Mouse (Mus musculus) brain, embryonic 14.5 days (tissue): ENCODE measurements around the gene Slit2. TPM values are rescaled to one million over a fixed set of nuclear protein-coding genes. Genes with fewer than 3 reads are reported as not detected.

Source experiments
- DNase-seq: peaks from one replicate; pipeline ENCODE4 v3.0.0-alpha.2; 2011; ENCODE audit warnings: low read depth
- CTCF ChIP-seq: fragments of 200-500 bp; IDR thresholded peaks from 2 replicates; pipeline ENCODE4 v1.5.1; 2012; ENCODE audit warnings: inconsistent platforms, mild to moderate bottlenecking, moderate library complexity, borderline replicate concordance; ENCODE audit not compliant: insufficient read depth, insufficient read length; ENCODE audit errors: extremely low read depth
- POLR2A ChIP-seq: fragments of 200-500 bp; IDR thresholded peaks from 2 replicates; pipeline ENCODE4 v1.6.1; 2012; ENCODE audit warnings: mild to moderate bottlenecking, inconsistent platforms, borderline replicate concordance; ENCODE audit not compliant: poor library complexity, insufficient read depth, insufficient read length, severe bottlenecking; ENCODE audit errors: extremely low read depth
- polyA plus RNA-seq: library from polyadenylated mRNA; depleted of rRNA; stranded (reverse); fragments of >200 nt; gene quantifications from 2 replicates; pipeline ENCODE4 v1.2.3, GENCODE M21; 2012

Gene Slit2
- polyA plus RNA-seq, 1 experiment: 31.8 TPM

- TF ChIP-seq POLR2A (no peak), CTCF (no peak)
- peak; percentile 88 for DNase-seq
Observed at GRCm38 (mm10) chr5:48058612-48059011, 75.7 kb downstream of the Slit2 start.

DNA sequence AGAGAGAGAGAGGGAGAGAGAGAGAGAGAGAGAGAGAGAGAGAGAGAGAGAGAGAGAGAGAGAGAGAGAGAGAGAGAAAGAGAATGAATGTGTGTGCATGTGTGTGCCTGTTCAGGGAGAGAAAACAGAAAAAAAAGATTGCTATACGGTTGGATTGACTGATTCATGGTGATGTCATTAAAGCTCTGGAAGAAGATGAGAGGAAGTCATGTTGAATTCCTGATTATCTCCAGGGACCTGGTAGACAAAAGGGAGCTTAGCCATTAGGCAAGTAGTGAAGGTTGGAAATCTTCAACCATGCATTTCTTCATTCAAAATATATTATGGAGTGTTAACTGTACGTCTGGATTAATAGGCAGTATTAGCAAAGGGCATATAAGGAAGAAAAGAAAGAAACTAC is 77.8 kb downstream of the Slit2 start:
- TF ChIP-seq CTCF (no peak), POLR2A (no peak)
- DNase-seq: peak; percentile 81

DNA sequence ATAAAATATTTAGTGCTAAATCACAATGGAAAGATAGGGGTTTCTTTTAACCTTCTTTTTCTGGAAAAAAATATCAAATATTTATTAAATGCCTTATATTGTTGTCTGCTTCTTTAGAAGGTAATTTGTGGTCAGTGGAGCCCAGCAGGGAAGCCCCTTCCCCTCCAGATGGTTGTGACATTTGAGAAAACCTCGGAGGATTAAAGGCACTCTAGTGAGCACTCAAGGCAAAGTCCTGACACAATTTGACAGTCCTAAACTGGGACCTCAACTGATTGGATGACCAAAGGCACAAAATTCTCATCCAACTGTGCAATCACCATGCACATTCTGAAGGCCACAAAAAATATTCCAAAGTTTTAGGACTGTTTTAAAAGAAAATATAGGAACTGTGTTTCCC is 95.8 kb downstream of the Slit2 start:
- no peak for DNase-seq
- TF ChIP-seq CTCF: no peak
- TF ChIP-seq POLR2A: no peak

DNA sequence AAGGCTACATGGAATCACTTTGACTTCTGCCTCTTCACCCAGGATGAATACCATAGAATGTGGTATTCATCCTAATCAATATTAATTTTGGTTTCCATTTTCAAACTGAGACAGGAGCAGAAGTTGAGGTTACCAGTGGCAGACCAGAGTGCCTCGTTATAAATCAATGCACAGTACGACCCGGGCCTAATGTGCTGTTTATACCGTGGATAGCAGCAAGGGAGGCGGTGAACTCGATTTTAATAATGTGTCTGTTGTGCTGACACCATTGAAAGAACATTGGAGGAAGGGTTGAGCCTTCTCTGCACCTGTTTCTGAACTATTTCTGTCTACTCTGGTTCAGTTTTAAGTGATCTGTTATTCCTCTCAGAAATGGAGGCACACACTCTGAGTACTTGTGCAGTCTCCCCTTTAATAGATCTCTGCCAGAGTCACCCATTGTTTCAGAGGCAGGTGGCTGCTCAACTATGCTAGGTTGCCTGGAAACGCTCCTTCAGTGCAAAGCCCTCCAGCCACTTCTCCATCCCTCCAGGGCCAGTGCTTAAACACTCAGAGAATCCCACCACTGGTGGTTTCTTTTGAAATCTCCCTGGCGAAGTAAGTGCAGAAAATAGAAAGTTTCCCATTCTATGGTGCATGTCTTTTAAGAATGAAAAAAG is 98.4 kb downstream of the Slit2 start:
- DNase-seq: peak; percentile 85
- TF ChIP-seq CTCF (no peak), POLR2A (no peak)

- peak; percentile 59 for DNase-seq
- TF ChIP-seq CTCF (peak; percentile 20; the same call in 1 of the 2 replicates), POLR2A (no peak)
Observed at GRCm38 (mm10) chr5:48113400-48113799, 130.5 kb downstream of the Slit2 start.

DNA sequence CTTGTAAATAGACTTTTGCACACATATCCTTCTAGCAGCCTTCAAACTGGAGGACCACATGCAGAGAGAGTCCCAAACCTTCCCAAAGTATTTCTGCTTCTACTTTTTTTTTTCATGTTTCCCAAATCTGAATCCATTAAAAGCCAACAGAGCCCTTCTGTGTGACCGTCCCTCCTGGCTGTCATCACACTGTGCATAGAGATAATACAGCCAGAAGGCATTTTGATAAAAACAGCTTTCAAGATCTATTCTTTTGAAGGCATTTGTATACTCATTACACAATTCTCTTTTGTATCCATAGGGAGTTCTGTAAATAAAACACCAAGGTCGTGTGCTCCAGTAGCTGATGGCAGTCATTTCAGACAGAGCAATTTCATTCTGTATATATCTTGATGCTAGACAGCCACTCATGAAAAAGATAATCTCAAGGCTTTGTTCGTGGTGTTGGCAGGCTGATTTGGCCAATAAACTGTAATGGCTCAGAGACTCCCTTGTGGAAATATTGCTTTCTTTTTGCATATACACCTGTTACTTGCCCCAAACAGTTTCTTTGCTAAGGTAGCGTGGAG is 132.1 kb downstream of the Slit2 start:
- peak; percentile 45 for DNase-seq
- no peak for TF ChIP-seq POLR2A

GRCm38 (mm10) chr5:48122651-48123050 is 139.7 kb downstream of the Slit2 start:
- peak; percentile 89 for DNase-seq
- TF ChIP-seq POLR2A: no peak
- no peak for TF ChIP-seq CTCF

DNA sequence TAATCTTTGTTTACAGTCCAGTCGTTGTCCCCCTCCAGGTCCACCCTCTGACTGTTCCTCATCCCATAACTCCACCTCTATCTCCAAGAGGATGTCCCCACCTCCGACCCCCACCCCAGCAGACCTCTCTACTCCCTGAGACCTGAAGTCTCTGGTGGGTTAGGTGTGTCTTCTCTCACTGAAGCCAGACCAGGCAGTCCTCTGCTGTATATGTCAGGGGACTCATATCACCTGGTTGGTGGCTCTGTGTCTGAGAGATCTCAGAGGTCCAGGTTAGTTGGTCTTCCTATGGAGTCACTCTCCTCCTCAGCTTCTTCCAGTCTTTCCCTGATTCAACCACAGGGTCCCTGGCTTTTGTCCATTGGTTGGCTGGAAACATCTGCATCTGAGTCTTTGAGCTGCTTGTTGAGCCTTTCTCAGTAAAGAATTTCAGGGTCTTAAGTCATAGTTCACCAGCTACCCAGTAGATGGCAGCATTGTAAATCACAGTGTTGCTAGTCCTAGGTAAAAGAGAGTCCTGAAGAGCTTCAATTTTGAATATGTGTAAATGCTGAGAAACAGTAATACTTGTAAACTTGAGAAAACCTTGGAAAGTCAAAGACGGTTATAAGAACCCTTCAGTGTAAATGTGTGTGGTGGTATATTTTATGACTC is 143.0 kb downstream of the Slit2 start:
- DNase-seq: peak; percentile 80

DNA sequence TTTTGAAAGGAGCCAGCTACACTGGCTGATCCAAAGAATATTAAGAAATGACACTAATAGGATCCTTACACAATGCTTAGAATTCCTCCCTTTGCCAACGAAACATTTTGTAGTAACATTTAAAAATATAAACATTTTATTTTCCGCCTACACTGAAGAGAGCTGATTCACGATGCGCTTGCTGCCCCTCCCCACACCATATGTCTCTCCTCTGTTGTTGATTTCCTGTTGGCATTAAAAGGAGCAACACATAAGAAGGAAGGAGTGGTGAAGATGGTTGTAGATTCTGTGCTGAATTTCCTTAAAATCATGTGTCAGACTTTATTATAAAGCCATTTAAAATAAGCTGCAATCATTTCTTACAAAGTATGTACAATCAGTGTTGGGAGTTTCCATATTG is 147.0 kb downstream of the Slit2 start:
- peak; percentile 68 for DNase-seq

More for the DNA sequence above, 143.0 kb downstream of the Slit2 start:
- TF ChIP-seq POLR2A (no peak), CTCF (peak; percentile 34; the same call in 1 of the 2 replicates)

GRCm38 (mm10) chr5:48136571-48136970 is 153.6 kb downstream of the Slit2 start:
- DNase-seq: peak; percentile 86
- TF ChIP-seq CTCF (peak; percentile 51; the same call in 1 of the 2 replicates), POLR2A (no peak)

More for the DNA sequence above, 147.0 kb downstream of the Slit2 start:
- no peak for TF ChIP-seq CTCF
- TF ChIP-seq POLR2A: no peak

GRCm38 (mm10) chr5:48138849-48139487 is 156.0 kb downstream of the Slit2 start:
- TF ChIP-seq CTCF: peak; percentile 40; the same call in 1 of the 2 replicates
- TF ChIP-seq POLR2A: no peak
- peak; percentile 79 for DNase-seq
